Mouse (Mus musculus) liver, embryonic 15.5 days (tissue): ENCODE measurements around the gene Magi3. TPM values are rescaled to one million over a fixed set of nuclear protein-coding genes. Genes with fewer than 3 reads are reported as not detected.

Source experiments
- ATAC-seq: fragments of 200-750 bp; cut with Nextera tagmentation; 2 replicates; pipeline ENCODE4 v1.8.0; 2017; ENCODE audit warnings: moderate number of reproducible peaks, mild to moderate bottlenecking, moderate library complexity; ENCODE audit not compliant: insufficient read depth
- H3K27ac ChIP-seq: fragments of 300-500 bp; sonication (generic); replicated peaks from 2 replicates; pipeline ENCODE4 v1.5.1; 2015; ENCODE audit warnings: mild to moderate bottlenecking, inconsistent platforms
- H3K27me3 ChIP-seq: fragments of 300-500 bp; sonication (generic); 2 replicates; pipeline ENCODE4 v1.6.1; 2015; ENCODE audit warnings: mild to moderate bottlenecking, inconsistent platforms
- H3K36me3 ChIP-seq: fragments of 300-500 bp; sonication (generic); replicated peaks from 2 replicates; pipeline ENCODE4 v1.6.1; 2015; ENCODE audit warnings: moderate library complexity, mild to moderate bottlenecking, inconsistent platforms
- H3K4me1 ChIP-seq: fragments of 300-500 bp; sonication (generic); replicated peaks from 2 replicates; pipeline ENCODE4 v1.6.1; 2015; ENCODE audit warnings: inconsistent platforms
- H3K4me2 ChIP-seq: fragments of 300-500 bp; sonication (generic); 2 replicates; pipeline ENCODE4 v1.6.1; 2015; ENCODE audit warnings: moderate library complexity, mild to moderate bottlenecking, inconsistent platforms
- H3K4me3 ChIP-seq: fragments of 300-500 bp; sonication (generic); replicated peaks from 2 replicates; pipeline ENCODE4 v1.5.1; 2015; ENCODE audit warnings: mild to moderate bottlenecking, inconsistent platforms
- H3K9ac ChIP-seq: fragments of 300-500 bp; sonication (generic); 2 replicates; pipeline ENCODE4 v1.6.1; 2015; ENCODE audit warnings: moderate library complexity, mild to moderate bottlenecking, inconsistent platforms
- H3K9me3 ChIP-seq: fragments of 300-500 bp; sonication (generic); replicated peaks from 2 replicates; pipeline ENCODE4 v1.6.1; 2016; ENCODE audit warnings: inconsistent platforms
- WGBS: fragments of 180-500 bp; shearing (Covaris S2); methylation state at CpG from one replicate; pipeline ENCODE4 v1.1.7; 2015; ENCODE audit warnings: mixed read lengths; ENCODE audit not compliant: insufficient replicate concordance; 5-methylcytosine and 5-hydroxymethylcytosine counted together
- polyA plus RNA-seq: library from polyadenylated mRNA; unstranded; fragments of >200 nt; fragmentation: Nextera tagmentation; extraction: Ambion mirVana; gene quantifications from 2 replicates; pipeline ENCODE4 v1.2.1, GENCODE M21; 2015

The Magi3 gene
- polyA plus RNA-seq, 1 experiment from 2014 or later: 1.2 TPM

- WGBS: 62% methylated on average over 1 of the region's 1 CpGs
- no peak overlapping the region for H3K9ac ChIP-seq
- H3K27ac ChIP-seq: no peak overlapping the region
- no peaks in the 10 kb centered on the region for H3K4me1 ChIP-seq
- H3K36me3 ChIP-seq: no peaks in the 10 kb centered on the region
- no peak for ATAC-seq
- no peak overlapping the region for H3K4me3 ChIP-seq
- no peaks in the 10 kb centered on the region for H3K27me3 ChIP-seq
- H3K4me2 ChIP-seq: no peak overlapping the region
- H3K9me3 ChIP-seq: no peaks in the 10 kb centered on the region
These were observed 30.9 kb downstream of the Magi3 start for GRCm38 (mm10) chr3:104189234-104189633.

- 40% methylated on average over 2 of the region's 2 CpGs for WGBS
- ATAC-seq: no peak
- H3K27ac ChIP-seq: no peak overlapping the region
- H3K9me3 ChIP-seq: no peaks in the 10 kb centered on the region
- no peak overlapping the region for H3K9ac ChIP-seq
- no peaks in the 10 kb centered on the region for H3K27me3 ChIP-seq
- H3K36me3 ChIP-seq: no peaks in the 10 kb centered on the region
- no peaks in the 10 kb centered on the region for H3K4me1 ChIP-seq
- H3K4me3 ChIP-seq: no peak overlapping the region
- no peak overlapping the region for H3K4me2 ChIP-seq
These were observed 35.9 kb downstream of the Magi3 start for GRCm38 (mm10) chr3:104184270-104184669.

GRCm38 (mm10) chr3:104183656-104184055 lies 36.5 kb downstream of the Magi3 start:
- Histone ChIP-seq H3K4me1 (no peaks in the 10 kb centered on the region), H3K9me3 (no peaks in the 10 kb centered on the region), H3K27ac (no peak overlapping the region), H3K4me3 (no peak overlapping the region), H3K4me2 (no peak overlapping the region), H3K9ac (no peak overlapping the region), H3K36me3 (no peaks in the 10 kb centered on the region), H3K27me3 (no peaks in the 10 kb centered on the region)
- 50% methylated on average over 2 of the region's 2 CpGs for WGBS
- ATAC-seq: no peak

DNA sequence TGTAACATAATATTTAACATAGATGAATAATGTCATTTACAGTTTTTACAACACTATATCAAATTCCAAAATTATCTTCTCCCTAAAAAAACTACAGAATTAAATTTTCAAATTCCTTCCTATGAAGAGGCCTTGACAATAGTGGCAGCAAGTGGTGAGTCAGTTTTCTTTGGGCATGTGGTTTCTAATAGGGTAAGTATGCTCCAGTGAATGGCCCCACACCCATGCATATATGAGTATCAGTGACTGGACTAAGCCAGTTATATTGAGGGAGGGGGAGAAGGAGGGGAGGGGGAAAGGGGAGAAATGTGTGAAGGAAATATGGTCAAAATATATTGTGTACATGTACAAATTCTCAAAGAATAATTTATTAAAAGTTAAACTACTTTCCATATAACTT lies 37.5 kb downstream of the Magi3 start:
- no peaks in the 10 kb centered on the region for H3K9me3 ChIP-seq
- no peak overlapping the region for H3K4me2 ChIP-seq
- no peak overlapping the region for H3K27ac ChIP-seq
- no peaks in the 10 kb centered on the region for H3K27me3 ChIP-seq
- H3K36me3 ChIP-seq: 0 out of 2 replicates have a peak, but pooled peaks cover 2% of the 10 kb centered on the region
- no peak overlapping the region for H3K4me3 ChIP-seq
- no peaks in the 10 kb centered on the region for H3K4me1 ChIP-seq
- ATAC-seq: no peak
- H3K9ac ChIP-seq: no peak overlapping the region

- Histone ChIP-seq H3K9ac (no peak overlapping the region), H3K27me3 (no peaks in the 10 kb centered on the region), H3K9me3 (no peaks in the 10 kb centered on the region), H3K4me1 (no peaks in the 10 kb centered on the region), H3K36me3 (no peaks in the 10 kb centered on the region), H3K4me3 (no peak overlapping the region), H3K27ac (no peak overlapping the region), H3K4me2 (no peak overlapping the region)
- 70% methylated on average over 3 of the region's 3 CpGs for WGBS
- ATAC-seq: no peak
These were observed 58.8 kb downstream of the Magi3 start for GRCm38 (mm10) chr3:104161347-104161746.

GRCm38 (mm10) chr3:104160603-104161002 lies 59.6 kb downstream of the Magi3 start:
- H3K4me2 ChIP-seq: no peak overlapping the region
- WGBS: 58% methylated on average over 6 of the region's 6 CpGs
- no peak overlapping the region for H3K27ac ChIP-seq
- ATAC-seq: no peak
- H3K4me3 ChIP-seq: no peak overlapping the region
- H3K9ac ChIP-seq: no peak overlapping the region
- no peaks in the 10 kb centered on the region for H3K4me1 ChIP-seq
- no peaks in the 10 kb centered on the region for H3K36me3 ChIP-seq
- no peaks in the 10 kb centered on the region for H3K9me3 ChIP-seq
- H3K27me3 ChIP-seq: no peaks in the 10 kb centered on the region

DNA sequence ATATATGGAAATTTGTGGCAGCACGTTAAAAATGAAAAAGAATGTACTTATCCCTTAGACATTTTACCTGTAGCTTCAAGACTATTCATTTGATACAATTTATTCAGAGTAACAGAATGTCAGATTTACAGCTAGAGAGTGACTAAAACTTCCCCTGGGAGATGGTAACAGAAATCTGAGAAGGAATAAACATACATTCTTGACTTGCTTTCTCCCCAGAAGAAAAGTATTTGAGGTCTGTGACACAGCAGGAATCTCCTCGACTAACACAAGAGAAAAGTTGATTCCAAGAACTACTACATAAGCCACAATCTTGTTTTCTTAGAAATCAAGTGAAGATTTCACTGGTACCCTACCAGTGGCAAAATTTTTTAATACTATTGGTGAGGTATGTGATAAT lies 70.0 kb downstream of the Magi3 start:
- no peak for ATAC-seq
- Histone ChIP-seq H3K4me1 (no peaks in the 10 kb centered on the region), H3K4me2 (no peak overlapping the region), H3K27me3 (no peaks in the 10 kb centered on the region), H3K36me3 (no peaks in the 10 kb centered on the region), H3K4me3 (no peak overlapping the region), H3K9ac (no peak overlapping the region), H3K27ac (no peak overlapping the region), H3K9me3 (no peaks in the 10 kb centered on the region)
- WGBS: 44% methylated on average over 2 of the region's 2 CpGs

GRCm38 (mm10) chr3:104142376-104142775 lies 77.8 kb downstream of the Magi3 start:
- Histone ChIP-seq H3K36me3 (no peaks in the 10 kb centered on the region), H3K4me2 (no peak overlapping the region), H3K27ac (no peak overlapping the region; the same call in 1 of the 2 replicates), H3K4me1 (no peaks in the 10 kb centered on the region), H3K9ac (no peak overlapping the region), H3K9me3 (no peaks in the 10 kb centered on the region), H3K27me3 (no peaks in the 10 kb centered on the region), H3K4me3 (no peak overlapping the region)
- peak; percentile 70 for ATAC-seq
- WGBS: 51% methylated on average over 4 of the region's 4 CpGs

- Histone ChIP-seq H3K4me2 (no peak overlapping the region), H3K4me3 (no peak overlapping the region), H3K9ac (no peak overlapping the region), H3K9me3 (no peaks in the 10 kb centered on the region), H3K4me1 (no peaks in the 10 kb centered on the region), H3K27me3 (no peaks in the 10 kb centered on the region), H3K27ac (no peak overlapping the region), H3K36me3 (no peaks in the 10 kb centered on the region)
- 60% methylated on average over 4 of the region's 4 CpGs for WGBS
- ATAC-seq: no peak
These were observed 81.2 kb downstream of the Magi3 start for GRCm38 (mm10) chr3:104138953-104139450.

DNA sequence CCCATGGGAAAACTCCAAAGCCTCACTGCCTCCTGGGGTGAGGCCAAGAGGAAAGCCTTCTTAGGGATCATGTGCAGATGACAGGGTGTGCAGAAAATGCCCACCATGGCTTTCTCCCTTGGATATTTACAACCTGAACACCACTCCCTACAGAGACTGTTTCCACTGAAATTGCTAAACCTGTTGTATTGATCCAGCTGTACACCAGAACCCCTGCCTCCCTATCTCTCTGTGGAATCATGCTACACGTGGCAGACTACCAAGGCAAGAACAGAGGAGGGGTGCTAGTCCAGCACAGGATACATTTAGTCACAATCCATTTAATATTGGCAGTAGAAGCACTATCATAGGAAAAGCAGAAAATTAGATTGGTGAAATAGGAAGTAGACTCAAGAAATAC lies 94.5 kb downstream of the Magi3 start:
- ATAC-seq: no peak
- Histone ChIP-seq H3K27ac (no peak overlapping the region), H3K9ac (no peak overlapping the region), H3K9me3 (no peaks in the 10 kb centered on the region), H3K4me1 (peaks cover 4% of the 10 kb centered on the region; the same call in 1 of the 2 replicates), H3K4me3 (no peak overlapping the region), H3K27me3 (no peaks in the 10 kb centered on the region), H3K4me2 (no peak overlapping the region), H3K36me3 (no peaks in the 10 kb centered on the region)
- 30% methylated on average over 1 of the region's 1 CpGs for whole genome bisulfite sequencing

- Histone ChIP-seq H3K27ac (no peak overlapping the region), H3K9me3 (no peaks in the 10 kb centered on the region), H3K9ac (no peak overlapping the region), H3K36me3 (no peaks in the 10 kb centered on the region), H3K4me3 (no peak overlapping the region), H3K4me1 (peaks cover 4% of the 10 kb centered on the region; the same call in 1 of the 2 replicates), H3K27me3 (no peaks in the 10 kb centered on the region), H3K4me2 (no peak overlapping the region)
- 64% methylated on average over 1 of the region's 1 CpGs for WGBS
- ATAC-seq: no peak
These were observed 96.3 kb downstream of the Magi3 start for GRCm38 (mm10) chr3:104123846-104124245.

DNA sequence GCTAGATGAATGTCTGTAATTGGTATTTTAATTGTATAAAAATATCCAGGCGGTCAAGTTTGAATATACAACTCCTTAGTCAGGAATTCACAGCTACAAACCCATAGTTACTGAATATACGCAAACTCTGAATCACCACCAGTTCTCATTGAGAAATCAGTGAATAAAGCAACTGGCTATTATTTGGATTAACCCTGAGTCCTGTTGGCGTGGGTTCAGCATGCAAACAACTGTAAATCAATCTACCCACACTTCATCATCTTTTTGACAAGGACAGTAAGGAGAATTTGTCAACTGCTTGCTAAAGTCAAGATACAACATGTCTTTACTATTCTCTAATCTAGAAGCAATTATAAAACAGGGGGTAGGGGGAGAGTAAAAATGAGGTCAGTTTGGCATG lies 110.7 kb downstream of the Magi3 start:
- no peak overlapping the region for H3K27ac ChIP-seq
- H3K36me3 ChIP-seq: no peaks in the 10 kb centered on the region
- H3K4me3 ChIP-seq: no peak overlapping the region
- no peaks in the 10 kb centered on the region for H3K27me3 ChIP-seq
- H3K4me2 ChIP-seq: no peak overlapping the region
- no peaks in the 10 kb centered on the region for H3K9me3 ChIP-seq
- no peaks in the 10 kb centered on the region for H3K4me1 ChIP-seq
- no peak for ATAC-seq
- 63% methylated on average over 3 of the region's 3 CpGs for WGBS
- H3K9ac ChIP-seq: no peak overlapping the region
